Mouse (Mus musculus): ENCODE measurements at regions not wholly inside any gene's neighbourhood (a gene's known extent, or its start where the extent isn't known, plus 50 kb on each side); places are given as distances from the start of the nearest gene placed in this dataset.

- TF ChIP-seq POLR2A (IDR thresholded peaks at IDR 0.05; ENCODE audit: extremely low read depth, insufficient read depth, low read length) (no peak), CTCF (IDR thresholded peaks at IDR 0.05; ENCODE audit: low read depth, low read length) (peak; percentile 86)
Observed at GRCm38 (mm10) chr1:34738386-34739067, 104.3 kb downstream of the Fam168b start.
